Mouse (Mus musculus) layer of hippocampus, postnatal 10 days (tissue): ENCODE measurements around the gene Glyctk. TPM values are rescaled to one million over a fixed set of nuclear protein-coding genes. Genes with fewer than 3 reads are reported as not detected.

ENCODE experiments used
- microRNA-seq, 2 experiments: library from miRNA; unstranded; fragments of <30 nt; microRNA quantifications; one replicate each; pipeline ENCODE4 v1.2.0; 2021
- total RNA-seq, 2 experiments: library from RNA; stranded (reverse); gene quantifications; 2 replicates each; pipeline ENCODE4 v1.2.3; 2021

Gene Glyctk
- total RNA-seq, 2 experiments from 2014 or later, result 4.5 to 6.0 TPM

Small RNA genes within 50 kb of the gene (microRNA-seq; reads per million reads assigned to microRNA genes)
- gene Mir135a-1, result 28.4 to 46.0 reads per million in 2 experiments
- gene Mirlet7g, result 54,071 to 54,718 reads per million in 2 experiments

Other genes with a start within 250 kb of the Glyctk start
- 1 to 10 TPM; 1.4 to 2.8 TPM for gene Col6a5, start 197.5 kb downstream of the Glyctk start, total RNA-seq
- gene Col6a4, start 61.4 kb downstream of the Glyctk start, total RNA-seq, result 1 to 10 TPM in 1 of 2 experiments, under 1 TPM in 1; 0.96 to 1.9 TPM
- gene Wdr82, start 12.8 kb upstream of the Glyctk start, total RNA-seq, result 100 to 1,000 TPM; 156 to 164 TPM
- gene Ppm1m, start 41.6 kb upstream of the Glyctk start, total RNA-seq, result 10 to 100 TPM; 12.8 to 18.8 TPM
- gene Twf2, start 45.0 kb upstream of the Glyctk start, total RNA-seq, result 10 to 100 TPM; 40.8 to 41.3 TPM
- 1 to 10 TPM; 1.2 to 1.4 TPM for gene Tlr9, start 64.5 kb upstream of the Glyctk start, total RNA-seq
- gene Alas1, start 90.5 kb upstream of the Glyctk start, total RNA-seq, result 100 to 1,000 TPM; 139 TPM
- gene Poc1a, start 122.9 kb upstream of the Glyctk start, total RNA-seq, result 10 to 100 TPM; 12.2 to 12.6 TPM
- gene Dusp7, start 210.5 kb upstream of the Glyctk start, total RNA-seq, result 10 to 100 TPM; 58.7 to 64.2 TPM